Mouse (Mus musculus) lung, embryonic 14.5 days (tissue): ENCODE measurements around the gene C2. TPM values are rescaled to one million over a fixed set of nuclear protein-coding genes. Genes with fewer than 3 reads are reported as not detected.

Experiments
- ATAC-seq: fragments of 200-750 bp; cut with Nextera tagmentation; 2 replicates; pipeline ENCODE4 v1.8.0; 2017; ENCODE audit warnings: mild to moderate bottlenecking, moderate TSS enrichment, moderate library complexity; ENCODE audit not compliant: insufficient read depth
- DNase-seq: peaks from one replicate; pipeline ENCODE4 v3.0.0-alpha.2; 2015
- H3K27ac ChIP-seq: fragments of 300-500 bp; sonication (generic); 2 replicates; pipeline ENCODE4 v1.5.1; 2014; ENCODE audit warnings: low read depth, mild to moderate bottlenecking, moderate library complexity
- H3K27me3 ChIP-seq: fragments of 300-500 bp; sonication (generic); 2 replicates; pipeline ENCODE4 v1.6.1; 2014; ENCODE audit warnings: low read length, control low read depth; ENCODE audit not compliant: insufficient read depth
- H3K36me3 ChIP-seq: fragments of 300-500 bp; sonication (generic); 2 replicates; pipeline ENCODE4 v1.6.1; 2014; ENCODE audit warnings: control low read depth; ENCODE audit not compliant: insufficient read depth
- H3K4me1 ChIP-seq: fragments of 300-500 bp; sonication (generic); 2 replicates; pipeline ENCODE4 v1.6.1; 2014; ENCODE audit warnings: antibody characterized with exemption, control low read depth; ENCODE audit not compliant: insufficient read depth
- H3K4me2 ChIP-seq: fragments of 300-500 bp; sonication (generic); 2 replicates; pipeline ENCODE4 v1.6.1; 2014; ENCODE audit warnings: mild to moderate bottlenecking
- H3K4me3 ChIP-seq: fragments of 300-500 bp; sonication (generic); 2 replicates; pipeline ENCODE4 v1.5.1; 2014; ENCODE audit warnings: low read depth, low read length
- H3K9ac ChIP-seq: fragments of 300-500 bp; sonication (generic); 2 replicates; pipeline ENCODE4 v1.6.1; 2014
- H3K9me3 ChIP-seq: fragments of 300-500 bp; sonication (generic); 2 replicates; pipeline ENCODE4 v1.6.1; 2016; ENCODE audit warnings: low read depth, low read length, control low read depth
- CTCF ChIP-seq: IDR thresholded peaks from 2 replicates; pipeline ENCODE4 v1.5.1; 2016; ENCODE audit warnings: antibody characterized with exemption, low read depth
- WGBS: fragments of 180-500 bp; shearing (Covaris S2); extraction: QIAGEN DNeasy Blood & Tissue Kit; methylation state at CpG from one replicate; pipeline ENCODE4 v1.1.7; 2014; 5-methylcytosine and 5-hydroxymethylcytosine counted together
- polyA plus RNA-seq: library from polyadenylated mRNA; unstranded; fragments of >200 nt; fragmentation: Nextera tagmentation; extraction: Ambion mirVana; gene quantifications from 2 replicates; pipeline ENCODE4 v1.2.1, GENCODE M21; 2014

Gene C2
- polyA plus RNA-seq, 1 experiment from 2014 or later: 1.4 TPM

- no peak overlapping the region for H3K27ac ChIP-seq
- no peaks in the 10 kb centered on the region for H3K4me1 ChIP-seq
- DNase-seq (no peak), ATAC-seq (no peak)
- no peak overlapping the region for H3K4me2 ChIP-seq
- WGBS: 80% methylated on average over 9 of the region's 9 CpGs
- peaks cover 13% of the 10 kb centered on the region for H3K36me3 ChIP-seq
- no peaks in the 10 kb centered on the region for H3K27me3 ChIP-seq
- H3K4me3 ChIP-seq: no peak overlapping the region
- no peaks in the 10 kb centered on the region for H3K9me3 ChIP-seq
- H3K9ac ChIP-seq: no peak overlapping the region
- no peak for TF ChIP-seq CTCF
Measured at GRCm38 (mm10) chr17:34860514-34860913, 37.6 kb downstream of the C2 start.

DNA sequence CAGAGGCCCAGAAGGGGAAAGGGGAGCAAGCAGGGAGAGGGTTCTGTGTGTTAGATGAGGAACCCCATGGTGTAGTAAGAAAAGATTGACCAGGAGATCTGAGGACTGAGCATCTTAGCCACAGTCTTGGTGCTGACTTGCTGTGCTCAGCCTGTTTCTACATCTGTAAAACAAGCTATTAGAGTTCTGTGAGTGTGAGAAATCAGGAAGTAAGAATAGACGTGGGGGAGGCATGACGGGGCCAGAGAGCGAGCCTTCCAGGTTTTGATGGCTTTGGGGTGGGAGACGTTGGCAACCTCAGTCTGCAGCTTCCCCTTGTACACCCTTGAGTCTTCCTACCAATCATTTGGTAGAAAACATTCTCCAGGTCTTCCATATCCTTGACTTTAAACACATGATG lies 39.4 kb downstream of the C2 start:
- no peak overlapping the region for H3K27ac ChIP-seq
- TF ChIP-seq CTCF: no peak
- H3K9ac ChIP-seq: no peak overlapping the region
- 75% methylated on average over 4 of the region's 4 CpGs for WGBS
- no peak overlapping the region for H3K4me2 ChIP-seq
- no peak overlapping the region for H3K4me3 ChIP-seq
- H3K4me1 ChIP-seq: no peaks in the 10 kb centered on the region
- no peaks in the 10 kb centered on the region for H3K9me3 ChIP-seq
- DNase-seq (no peak), ATAC-seq (no peak)
- no peaks in the 10 kb centered on the region for H3K27me3 ChIP-seq
- peaks cover 31% of the 10 kb centered on the region for H3K36me3 ChIP-seq

GRCm38 (mm10) chr17:34855825-34856224 lies 42.2 kb downstream of the C2 start:
- Histone ChIP-seq H3K27me3 (no peaks in the 10 kb centered on the region), H3K4me1 (peaks cover 7% of the 10 kb centered on the region; the same call in 1 of the 2 replicates), H3K27ac (no peak overlapping the region), H3K4me3 (no peak overlapping the region), H3K4me2 (no peak overlapping the region), H3K9me3 (no peaks in the 10 kb centered on the region), H3K36me3 (peaks cover 48% of the 10 kb centered on the region), H3K9ac (no peak overlapping the region)
- ATAC-seq (peak; percentile 24; the same call in 1 of the 2 replicates), DNase-seq (peak; percentile 82)
- peak; percentile 83 for TF ChIP-seq CTCF
- 29% methylated on average over 3 of the region's 3 CpGs for WGBS

DNA sequence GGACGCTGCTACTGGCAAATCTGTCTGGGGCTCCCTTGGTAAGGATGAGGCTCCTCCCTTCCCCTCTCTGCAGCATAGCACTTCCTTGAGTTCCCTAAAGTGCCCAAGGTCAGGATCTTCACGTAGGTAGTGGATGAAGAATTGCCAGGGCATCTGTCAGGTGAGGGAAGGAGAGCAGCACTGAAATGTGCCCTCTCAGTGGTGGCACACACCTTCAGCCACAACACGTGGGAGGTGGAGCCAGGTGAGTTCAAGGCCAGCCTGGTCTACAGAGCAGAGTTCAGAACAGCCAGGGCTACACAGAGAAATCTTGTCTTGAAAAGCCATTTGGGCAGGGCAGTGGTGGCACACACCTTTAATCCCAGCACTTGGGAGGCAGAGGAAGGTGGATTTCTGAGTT lies 43.3 kb downstream of the C2 start:
- no peak for ATAC-seq
- no peak overlapping the region for H3K4me2 ChIP-seq
- no peak overlapping the region for H3K9ac ChIP-seq
- no peaks in the 10 kb centered on the region for H3K27me3 ChIP-seq
- H3K27ac ChIP-seq: no peak overlapping the region
- no peak for DNase-seq
- peaks cover 48% of the 10 kb centered on the region for H3K36me3 ChIP-seq
- WGBS: 79% methylated on average over 3 of the region's 3 CpGs
- H3K4me3 ChIP-seq: no peak overlapping the region
- H3K4me1 ChIP-seq: peaks cover 7% of the 10 kb centered on the region; the same call in 1 of the 2 replicates
- TF ChIP-seq CTCF: no peak
- no peaks in the 10 kb centered on the region for H3K9me3 ChIP-seq

DNA sequence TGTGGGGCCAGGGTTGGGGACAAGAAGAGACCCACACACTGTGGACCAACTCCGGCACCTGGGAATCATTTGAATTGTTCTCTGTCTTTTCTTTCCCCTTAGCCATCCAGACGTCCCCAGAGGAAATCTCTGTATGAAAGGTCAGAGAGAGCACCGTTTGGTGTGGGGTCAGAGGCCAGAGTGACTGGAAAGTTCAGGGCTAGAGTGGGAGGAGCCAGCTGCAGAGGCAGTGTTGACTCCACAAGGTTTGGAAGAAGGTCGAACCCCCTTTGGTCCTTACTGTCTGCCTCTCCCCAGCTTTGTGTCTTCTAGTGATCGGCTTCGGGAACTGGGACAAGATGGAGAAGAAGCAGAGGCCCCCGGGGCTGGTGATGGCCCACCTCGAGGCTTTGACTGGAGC lies 44.6 kb downstream of the C2 start:
- Histone ChIP-seq H3K4me1 (peaks cover 10% of the 10 kb centered on the region; the same call in 1 of the 2 replicates), H3K27me3 (no peaks in the 10 kb centered on the region), H3K27ac (no peak overlapping the region), H3K36me3 (peaks cover 48% of the 10 kb centered on the region), H3K4me2 (no peak overlapping the region), H3K9me3 (no peaks in the 10 kb centered on the region), H3K4me3 (no peak overlapping the region), H3K9ac (no peak overlapping the region)
- DNase-seq (no peak), ATAC-seq (no peak)
- TF ChIP-seq CTCF: no peak
- 69% methylated on average over 8 of the region's 8 CpGs for WGBS

DNA sequence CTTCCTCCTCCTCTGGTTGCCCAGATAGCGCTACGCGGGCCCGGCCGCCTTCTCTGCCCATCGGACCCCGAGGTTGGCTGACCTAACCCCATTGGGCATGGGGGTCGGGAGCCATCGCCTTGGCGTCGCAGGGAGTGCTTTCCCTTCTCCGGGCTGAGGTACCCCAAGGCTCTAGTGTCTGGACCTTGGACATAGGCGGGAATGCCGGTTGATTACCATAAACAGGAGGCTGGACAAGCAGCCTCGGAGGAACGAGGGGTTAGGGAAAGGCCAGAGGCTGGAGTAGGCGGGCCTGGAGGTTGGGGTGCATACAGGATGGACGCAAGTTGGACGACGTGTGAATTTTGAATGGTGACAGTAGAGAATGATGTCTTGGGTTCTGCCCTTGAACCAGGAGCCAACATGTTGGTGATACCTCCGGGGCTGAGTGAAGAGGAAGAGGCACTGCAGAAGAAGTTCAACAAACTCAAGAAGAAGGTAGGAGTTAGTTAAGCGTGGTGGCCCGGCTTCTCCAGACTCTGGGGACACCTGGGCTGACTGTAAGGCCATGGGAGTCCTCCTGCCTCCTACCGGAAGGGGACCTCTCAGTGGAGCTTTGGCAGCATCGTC lies 47.4 kb downstream of the C2 start:
- peaks cover 60% of the 10 kb centered on the region for H3K36me3 ChIP-seq
- no peaks in the 10 kb centered on the region for H3K9me3 ChIP-seq
- under 1% methylated on average over 25 of the region's 25 CpGs for WGBS
- DNase-seq (no peak), ATAC-seq (no peak; the same call in none of the 2 replicates)
- H3K4me2 ChIP-seq: peak overlapping the region; percentile 83
- H3K4me3 ChIP-seq: peak overlapping the region; percentile 63
- no peak overlapping the region for H3K27ac ChIP-seq
- no peaks in the 10 kb centered on the region for H3K27me3 ChIP-seq
- TF ChIP-seq CTCF: no peak
- H3K9ac ChIP-seq: peak overlapping the region; percentile 69
- H3K4me1 ChIP-seq: peaks cover 10% of the 10 kb centered on the region; the same call in 1 of the 2 replicates

- H3K9ac ChIP-seq: peak within 1 kb of the TSS; percentile 69
- DNase-seq: peak; percentile 99
- TF ChIP-seq CTCF: no peak
Measured at GRCm38 (mm10) chr17:34849722-34850516, 48.1 kb downstream of the C2 start, which contains the start of the genes Skiv2l and Nelfe. Skiv2l (minus strand) TSS chr17:34850210. Nelfe (plus strand) TSS chr17:34850391.

More at GRCm38 (mm10) chr17:34849722-34850516, 48.1 kb downstream of the C2 start, which contains the start of the genes Skiv2l and Nelfe:
- H3K27ac ChIP-seq: no peak within 1 kb of the TSS
- peak; percentile 98 for ATAC-seq
- H3K4me1 ChIP-seq: peaks cover 10% of the 10 kb centered on the region; the same call in 1 of the 2 replicates
- under 1% methylated on average over 65 of the region's 65 CpGs for WGBS
- H3K4me2 ChIP-seq: peak within 1 kb of the TSS; percentile 85
- H3K27me3 ChIP-seq: no peaks in the 10 kb centered on the region
- peak within 1 kb of the TSS; percentile 63 for H3K4me3 ChIP-seq
- H3K9me3 ChIP-seq: no peaks in the 10 kb centered on the region
- peaks cover 56% of the 10 kb centered on the region for H3K36me3 ChIP-seq
